Mouse (Mus musculus) retina, postnatal 1 day (tissue): ENCODE measurements around the gene Grin3a.
A peak's percentile ranks its signal among the peaks of the same experiment; 100 is the strongest.

ENCODE experiments used
- DNase-seq: peaks from one replicate; pipeline ENCODE4 v3.0.0-alpha.2; 2012

The Grin3a gene

DNA sequence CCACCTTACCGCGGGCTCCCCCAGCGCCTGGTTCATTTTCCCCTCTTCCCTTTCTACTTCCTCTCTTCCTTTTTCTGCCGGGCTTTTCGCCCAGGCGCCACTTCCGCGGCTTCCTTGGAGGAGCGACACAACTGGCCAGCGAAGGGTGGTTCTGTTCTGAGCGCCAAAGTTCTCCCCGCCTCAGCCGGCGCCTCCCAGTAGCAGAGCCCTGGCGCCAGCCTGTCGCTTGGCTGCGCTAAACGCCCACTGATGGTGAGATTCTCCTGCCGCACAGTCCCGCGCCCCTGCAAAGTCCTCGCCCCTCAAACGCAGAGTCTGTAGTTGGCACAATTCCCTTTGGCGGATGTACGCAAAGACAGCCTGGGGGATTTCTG lies at the start of gene Grin3a:
Gene Grin3a (minus strand): TSS at position 133 of the 374 bp plus-strand sequence.
- peak; percentile 61 for DNase-seq

DNA sequence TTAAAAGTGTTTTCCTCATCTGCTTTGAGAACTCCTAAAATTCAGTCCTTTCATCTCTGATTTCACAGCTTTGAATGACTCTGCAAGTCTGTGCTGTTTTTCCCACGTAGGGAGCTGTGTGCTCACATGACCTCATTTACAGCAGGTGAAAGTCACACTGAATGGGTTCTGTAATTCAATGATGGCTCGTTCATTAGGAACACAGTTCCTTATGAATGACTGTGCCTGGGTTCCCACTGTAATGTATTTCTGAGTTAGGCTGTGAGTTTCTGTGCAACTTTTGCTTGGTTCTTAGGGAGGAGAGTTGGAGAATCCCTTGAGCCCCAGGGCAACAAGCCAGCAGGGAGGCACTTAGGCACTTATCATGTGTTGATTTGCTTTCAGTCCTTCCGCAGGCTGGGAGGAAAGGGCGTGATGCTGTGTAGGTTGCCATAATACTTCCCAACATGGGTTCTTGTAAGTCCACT lies 46.3 kb upstream of the Grin3a start:
- peak; percentile 11 for DNase-seq

DNA sequence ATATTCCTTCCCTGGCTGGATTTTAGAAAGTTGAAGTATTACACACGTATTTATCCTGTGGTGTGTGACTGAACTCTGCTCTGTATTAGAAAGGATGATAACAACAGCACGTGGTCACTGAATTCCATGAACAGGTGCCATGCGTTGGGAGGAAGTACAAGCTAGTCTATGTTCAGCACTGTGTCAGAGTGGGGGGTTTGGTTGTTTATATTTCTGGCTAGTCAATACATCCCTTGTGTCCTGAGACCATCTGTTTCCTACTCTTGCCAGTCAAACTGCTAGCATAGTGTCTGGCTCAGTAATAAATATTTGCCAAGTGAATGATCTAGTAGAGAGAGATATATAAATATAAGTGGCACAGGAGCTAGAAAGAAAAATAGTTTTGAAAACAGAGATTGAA lies 31.5 kb upstream of the Grin3a start:
- no peak for DNase-seq

DNA sequence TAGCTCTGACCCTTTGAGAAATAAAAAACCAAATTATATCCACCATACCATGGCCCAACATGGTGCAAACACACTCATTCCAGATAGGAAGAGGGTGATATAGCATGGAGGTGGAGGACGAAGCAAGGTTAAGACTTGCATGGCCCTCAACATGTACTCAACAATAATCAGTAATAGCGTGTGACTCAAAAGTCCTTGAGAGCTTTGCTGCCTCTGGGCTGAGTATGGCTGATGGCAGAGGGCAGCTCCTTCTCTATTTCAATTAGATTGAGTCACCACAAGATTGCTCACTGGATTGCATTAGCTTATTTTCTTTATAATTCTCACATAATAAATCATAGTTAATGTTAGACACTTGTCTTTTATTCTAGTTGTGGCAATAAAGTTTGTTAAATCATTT lies 15.1 kb upstream of the Grin3a start:
- no peak for DNase-seq

DNA sequence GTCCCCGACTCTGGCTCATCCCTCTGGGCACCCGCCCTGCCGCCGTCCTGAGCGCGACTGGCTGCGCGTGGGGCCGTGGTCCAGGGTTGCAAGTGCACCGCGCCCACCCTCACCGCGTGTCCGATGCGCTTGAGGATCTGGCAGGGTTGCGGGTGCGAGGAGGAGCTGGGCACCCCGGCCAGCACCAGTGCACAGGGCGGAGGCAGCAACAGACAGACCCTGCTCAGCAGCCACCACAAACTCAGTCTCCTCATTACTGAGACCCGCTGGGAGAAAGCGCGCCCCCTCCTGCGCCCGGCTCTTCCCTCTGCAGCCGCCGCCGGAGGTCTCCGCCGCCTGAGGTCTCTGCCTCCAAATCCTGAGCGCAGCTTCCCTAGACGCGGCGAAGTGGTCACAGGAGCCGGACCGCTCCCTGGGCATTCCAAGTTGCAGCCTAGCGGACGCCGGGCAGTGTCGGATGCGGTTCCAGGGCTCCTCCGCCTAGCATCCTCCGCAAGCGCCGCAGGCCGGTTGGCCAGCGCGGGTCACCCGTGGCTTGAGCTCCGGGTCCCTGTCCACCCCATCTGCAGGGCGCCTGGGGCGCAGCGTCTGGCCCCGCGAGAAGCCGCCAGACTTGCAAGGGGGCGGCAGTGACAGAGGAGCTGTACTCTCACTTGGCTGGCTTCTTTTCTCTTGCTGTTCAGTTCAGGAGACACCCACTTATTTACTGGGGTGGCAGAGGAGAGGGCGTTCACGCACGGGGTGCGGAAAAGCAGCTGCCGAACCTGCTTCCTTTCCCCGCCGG lies 524 bp downstream of the Grin3a start:
- DNase-seq, result peak; percentile 34

DNA sequence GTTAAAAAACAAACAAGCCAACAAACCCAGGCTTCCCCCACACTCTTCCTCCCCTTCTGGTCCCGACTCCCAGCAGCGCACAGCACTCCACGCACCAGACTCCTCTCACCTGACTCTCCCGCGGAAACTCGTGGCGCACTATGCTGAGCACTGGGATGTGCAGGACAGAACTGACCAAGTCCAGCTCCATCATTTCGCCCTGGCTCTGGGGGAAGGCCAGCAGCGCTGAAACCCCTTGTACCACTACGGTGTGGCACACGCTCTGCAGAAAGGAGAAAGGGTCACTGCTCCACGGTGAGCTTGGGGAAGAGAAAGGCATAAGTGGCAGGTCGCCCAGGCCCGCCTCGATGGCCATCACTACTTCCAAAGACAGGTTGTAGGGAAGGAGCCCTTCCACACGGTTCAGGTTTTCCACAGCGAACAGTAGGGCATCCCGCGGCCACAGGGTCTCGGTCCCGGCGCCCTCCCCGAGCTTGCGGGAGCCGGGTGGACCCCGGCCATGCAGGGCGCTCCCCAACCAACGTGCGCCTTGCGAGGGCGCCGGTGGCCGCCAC lies 1.2 kb downstream of the Grin3a start:
- peak; percentile 11 for DNase-seq

DNA sequence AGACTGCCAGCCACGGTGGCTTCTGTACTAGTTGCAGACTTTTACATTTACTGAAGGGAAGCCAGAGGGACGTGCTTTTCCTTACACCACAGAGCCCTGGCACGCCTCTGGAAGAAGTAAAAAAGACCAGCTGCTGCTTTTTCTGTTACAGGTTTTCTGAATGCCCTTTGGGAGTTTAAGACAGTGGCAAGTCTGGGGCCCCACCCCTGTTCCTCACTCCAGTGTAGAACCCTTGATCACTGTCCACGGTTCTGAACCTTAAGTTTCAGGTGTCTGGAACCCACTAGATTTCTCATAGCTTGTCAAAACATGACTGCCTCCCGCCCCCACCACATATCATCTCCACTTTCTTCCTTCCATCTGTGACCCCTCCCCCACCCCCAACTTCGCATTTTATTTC lies 1.8 kb downstream of the Grin3a start:
- DNase-seq, result no peak

DNA sequence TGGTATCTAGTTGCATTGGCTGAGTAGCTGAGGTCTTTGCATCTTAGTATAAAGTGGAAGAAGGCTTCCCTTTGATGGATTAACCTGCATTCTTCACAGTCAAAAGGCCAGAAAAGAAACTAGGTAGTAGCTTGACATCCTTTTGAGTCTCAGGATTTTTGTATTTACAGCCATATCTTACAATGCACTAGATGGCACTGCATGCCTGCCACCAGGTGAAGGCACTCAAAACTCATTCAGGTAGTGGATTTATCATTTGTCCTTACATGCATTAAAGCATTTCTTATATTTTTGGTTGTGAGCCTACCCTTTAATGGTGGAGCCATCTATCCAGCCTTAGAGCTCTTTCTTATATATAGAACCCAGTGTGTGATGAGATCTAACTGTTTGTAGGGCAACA lies 13.5 kb downstream of the Grin3a start:
- DNase-seq, result no peak

DNA sequence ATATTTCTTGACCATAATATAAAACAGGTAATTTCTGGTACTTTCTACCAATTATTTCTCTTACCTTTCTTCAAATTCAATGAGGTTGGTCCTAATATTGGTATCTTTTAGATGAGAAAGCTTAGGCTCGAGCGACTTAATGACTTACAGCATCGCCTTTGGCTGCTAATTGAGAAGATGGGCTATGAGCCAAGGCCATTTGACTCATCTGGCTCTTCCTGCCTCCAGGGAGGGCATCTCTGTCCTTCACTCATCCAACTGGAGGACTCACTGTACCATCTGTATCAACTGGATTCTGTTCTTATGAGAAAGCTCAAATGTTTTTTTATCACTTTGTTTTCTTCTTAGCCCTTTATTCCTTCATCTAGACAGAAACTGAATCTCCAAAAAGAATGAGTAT lies 31.7 kb downstream of the Grin3a start:
- DNase-seq, result no peak

DNA sequence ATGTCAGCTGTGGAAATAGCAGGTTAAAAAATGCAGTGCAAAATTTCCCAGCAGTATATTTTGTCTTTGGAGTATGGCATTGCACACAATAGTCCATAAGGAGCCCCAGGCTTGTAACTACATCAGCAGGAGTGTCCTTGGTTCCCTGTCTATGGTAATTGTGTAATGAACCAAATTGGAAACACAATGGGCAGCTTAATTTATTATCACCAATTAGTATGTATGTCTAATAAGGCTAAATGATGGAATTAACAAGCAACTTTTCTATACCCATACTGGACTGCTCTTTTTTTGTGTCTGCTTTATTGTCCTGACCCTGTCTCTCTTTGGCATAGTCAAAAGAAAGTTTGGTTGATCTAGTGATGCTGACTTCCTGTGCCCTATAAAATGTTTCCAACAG lies 38.8 kb downstream of the Grin3a start:
- DNase-seq, result peak; percentile 88

DNA sequence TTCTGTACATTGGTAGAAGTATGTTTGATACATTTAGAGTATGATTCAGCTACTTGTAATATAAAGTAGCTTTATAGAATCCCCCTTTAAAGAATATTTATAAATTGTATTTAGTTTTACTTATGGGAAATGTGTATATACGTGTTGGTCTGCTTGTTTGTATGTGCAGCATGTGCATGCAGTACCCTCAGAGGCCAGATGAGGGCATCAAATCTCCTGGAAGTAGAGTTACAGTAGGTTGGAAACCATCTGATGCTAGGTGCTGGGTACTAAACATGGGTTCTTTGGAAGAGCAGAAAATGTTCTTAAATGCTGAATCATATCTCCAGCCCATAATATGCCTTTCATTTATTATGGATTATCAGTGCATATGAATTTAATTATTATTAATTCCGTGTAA lies 46.2 kb downstream of the Grin3a start:
- no peak for DNase-seq

DNA sequence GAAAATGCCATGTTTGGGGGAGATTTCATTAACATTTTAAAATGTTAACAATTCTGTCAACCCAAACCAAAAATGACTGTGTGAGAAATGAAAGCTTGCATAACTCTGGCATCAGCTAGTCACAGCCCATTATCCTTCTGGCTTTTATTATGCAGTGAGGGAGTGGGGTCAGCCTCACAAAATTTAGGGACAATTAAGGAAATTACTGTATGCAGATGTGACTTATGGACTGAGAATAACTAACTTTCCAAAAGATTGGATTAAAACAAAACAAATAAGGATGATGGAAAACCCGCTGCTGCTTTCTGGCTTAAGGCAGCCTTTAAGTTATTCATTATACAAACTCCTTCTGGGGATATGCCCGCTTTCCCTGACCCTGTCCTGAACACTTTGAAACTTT lies 56.6 kb downstream of the Grin3a start:
- DNase-seq, result no peak

DNA sequence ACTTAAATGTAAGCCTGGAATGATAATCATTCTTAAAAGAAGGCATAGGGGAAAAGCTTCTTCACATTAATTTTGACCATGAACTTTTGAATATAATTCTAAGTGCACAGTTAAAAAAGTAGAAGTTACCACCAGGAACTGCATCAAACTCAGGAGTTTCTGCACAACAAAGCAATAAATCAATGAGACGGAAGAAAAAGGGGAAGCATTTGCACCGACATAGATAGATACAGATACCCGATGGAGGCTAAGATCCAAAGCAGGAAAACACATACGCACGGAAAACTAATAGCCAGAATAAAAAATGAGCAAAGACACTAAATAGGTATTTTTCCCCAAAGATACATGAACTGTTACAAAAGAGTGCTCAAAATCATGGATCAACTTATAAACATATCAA lies 102.7 kb downstream of the Grin3a start:
- DNase-seq, result no peak

DNA sequence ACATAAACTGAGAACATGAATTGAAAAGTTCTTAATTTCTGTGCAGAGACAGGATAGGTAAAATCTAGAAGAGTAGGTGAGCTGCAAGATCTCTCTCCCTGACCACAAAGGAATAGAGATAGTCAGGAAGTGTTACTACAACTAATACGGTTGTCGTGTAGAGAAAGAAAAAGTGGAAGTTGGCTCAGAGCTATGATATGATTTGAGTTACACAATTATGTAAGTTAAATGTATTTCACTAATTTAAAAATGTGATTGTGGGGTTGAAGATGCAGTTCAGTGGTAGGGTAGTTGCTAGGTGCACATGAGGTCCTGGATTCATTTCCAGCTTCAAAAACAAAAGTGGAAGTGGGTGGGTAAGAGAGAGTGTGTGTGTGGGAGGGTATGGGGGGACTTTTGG lies 103.6 kb downstream of the Grin3a start:
- no peak for DNase-seq

DNA sequence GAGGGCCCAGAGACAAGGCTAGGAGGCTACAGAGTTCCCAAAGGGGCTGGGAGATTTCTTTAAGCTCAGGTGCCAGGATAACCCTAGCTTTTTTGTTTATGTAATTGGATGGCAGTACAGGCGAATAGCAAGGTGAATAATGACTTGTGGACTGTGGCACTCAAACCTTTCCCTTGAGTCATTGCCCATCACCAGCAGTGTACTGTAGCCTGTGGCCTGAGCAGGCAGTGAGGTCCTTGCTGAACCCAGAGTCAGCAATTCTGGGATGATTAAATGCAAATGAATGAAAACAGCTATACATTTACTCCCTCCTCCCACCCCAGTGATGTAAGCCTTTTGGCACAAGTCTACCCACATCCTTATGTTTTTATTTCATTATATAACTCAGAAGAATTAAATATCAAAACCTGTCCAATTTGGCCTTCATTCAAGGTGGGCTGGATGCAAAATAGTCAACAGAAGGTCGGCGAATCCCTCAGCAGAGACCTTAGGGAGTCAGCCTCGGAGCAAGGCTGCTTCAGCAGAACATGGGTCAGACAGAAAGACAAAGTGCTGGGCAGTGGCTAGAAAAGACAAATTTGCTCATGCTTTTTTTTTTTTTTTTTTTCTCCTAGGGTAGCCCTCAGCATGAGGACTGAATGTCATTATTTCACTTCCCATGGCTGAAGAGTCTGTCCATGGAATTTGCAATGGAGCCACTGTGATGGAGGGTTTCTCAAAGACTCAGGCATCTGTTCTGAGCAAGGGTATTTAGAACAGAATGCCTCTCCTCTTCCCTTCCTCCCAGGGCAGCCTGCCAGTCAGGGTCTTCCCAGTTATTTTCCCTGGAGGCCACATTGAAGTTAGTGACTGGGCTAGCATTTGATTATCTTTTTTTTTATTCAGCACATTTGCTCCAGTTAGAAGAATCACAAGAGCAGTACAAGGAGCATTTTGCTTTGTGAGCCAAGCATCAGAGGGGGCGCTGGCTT lies 104.5 kb downstream of the Grin3a start:
- no peak for DNase-seq

DNA sequence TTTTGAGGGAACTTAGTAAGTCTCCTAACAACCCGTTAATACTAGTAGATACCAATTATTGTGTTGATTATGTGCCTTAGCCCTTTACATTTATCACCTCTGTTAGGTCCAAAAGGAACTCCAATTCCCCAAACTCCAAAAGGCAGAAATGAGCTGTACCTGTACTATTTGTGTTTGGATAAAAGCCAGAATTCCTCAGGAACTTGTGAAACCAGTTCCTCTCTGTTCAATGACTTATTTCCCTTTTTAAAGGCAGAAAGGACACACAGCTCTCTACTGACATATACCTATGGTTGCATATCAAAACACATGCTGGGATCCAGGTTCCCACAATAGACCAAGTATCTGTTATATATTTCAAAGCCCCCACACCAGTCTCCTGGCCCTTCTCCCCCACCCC lies 106.0 kb downstream of the Grin3a start:
- no peak for DNase-seq

DNA sequence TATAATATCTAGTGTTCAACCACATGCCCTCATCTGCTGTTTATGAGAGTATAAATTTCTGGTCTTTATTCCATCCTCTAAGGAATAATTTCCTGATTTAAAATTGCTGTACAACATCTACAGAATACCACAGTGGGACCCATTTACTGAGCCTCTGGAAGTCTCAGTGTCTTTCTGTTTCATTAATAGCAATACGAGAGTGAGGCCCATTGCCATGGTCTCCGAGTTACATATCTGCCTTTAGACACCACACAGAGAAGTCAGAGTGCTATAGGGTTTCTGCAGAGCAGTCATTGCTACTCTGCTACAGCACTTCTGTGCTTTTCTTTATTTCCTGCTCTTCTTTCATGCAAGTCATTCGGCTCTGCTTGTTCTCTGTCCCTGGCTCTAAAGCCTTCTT lies 116.2 kb downstream of the Grin3a start:
- no peak for DNase-seq

DNA sequence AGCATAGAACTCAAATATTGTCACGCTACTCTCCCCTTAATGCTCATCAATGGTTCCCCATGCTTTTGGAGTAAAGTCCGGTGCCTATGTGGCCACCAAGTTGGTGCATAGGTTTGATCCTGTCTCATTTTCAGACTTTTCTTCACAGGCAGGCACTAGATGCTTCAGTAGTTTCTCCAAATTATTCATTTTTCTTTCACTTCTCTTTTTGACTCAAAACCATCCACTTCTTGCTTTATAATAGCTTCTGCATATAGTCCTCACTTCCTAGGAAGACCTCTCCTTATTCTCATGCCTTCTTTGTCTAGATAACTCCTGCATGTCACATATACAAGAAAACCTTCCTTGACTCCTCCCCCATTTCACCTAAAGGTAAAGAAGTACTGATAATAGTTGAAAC lies 121.6 kb downstream of the Grin3a start:
- no peak for DNase-seq

DNA sequence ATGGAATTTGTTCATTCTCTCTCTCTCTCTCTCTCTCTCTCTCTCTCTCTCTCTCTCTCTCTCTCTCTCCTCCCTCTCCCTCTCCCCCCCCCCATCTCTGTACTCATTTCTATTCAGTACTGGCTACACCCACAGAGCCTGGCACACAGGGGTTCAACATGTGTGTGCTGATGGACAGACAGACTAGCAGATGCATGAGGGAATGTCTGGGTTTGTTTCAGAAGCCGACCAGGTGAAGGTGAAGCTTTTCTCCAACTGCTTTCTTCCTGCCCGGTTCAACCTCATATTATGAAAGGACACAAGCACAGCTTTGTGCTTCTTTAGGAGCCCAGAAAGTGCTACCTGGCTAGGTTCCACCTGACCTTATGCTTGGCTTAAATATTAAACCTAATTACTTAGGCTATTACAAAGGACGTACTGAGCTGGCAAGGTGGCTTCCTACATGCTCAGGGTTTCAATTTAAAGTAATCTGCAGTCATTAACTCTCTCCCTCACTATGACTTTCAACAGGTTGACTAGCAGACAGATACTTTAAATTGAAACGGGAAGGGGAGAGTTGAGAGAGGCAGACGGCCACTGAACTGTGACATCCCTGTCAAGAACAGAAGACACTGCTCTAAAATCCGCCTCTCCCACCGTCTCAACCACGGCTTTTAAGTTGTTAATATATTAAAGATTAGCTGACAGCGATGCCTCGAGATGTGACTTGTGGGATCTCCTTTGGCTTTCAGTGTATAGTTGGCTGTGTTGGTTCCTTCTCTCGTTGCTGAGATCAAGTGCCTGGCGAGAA lies 153.9 kb downstream of the Grin3a start:
- DNase-seq, result no peak

DNA sequence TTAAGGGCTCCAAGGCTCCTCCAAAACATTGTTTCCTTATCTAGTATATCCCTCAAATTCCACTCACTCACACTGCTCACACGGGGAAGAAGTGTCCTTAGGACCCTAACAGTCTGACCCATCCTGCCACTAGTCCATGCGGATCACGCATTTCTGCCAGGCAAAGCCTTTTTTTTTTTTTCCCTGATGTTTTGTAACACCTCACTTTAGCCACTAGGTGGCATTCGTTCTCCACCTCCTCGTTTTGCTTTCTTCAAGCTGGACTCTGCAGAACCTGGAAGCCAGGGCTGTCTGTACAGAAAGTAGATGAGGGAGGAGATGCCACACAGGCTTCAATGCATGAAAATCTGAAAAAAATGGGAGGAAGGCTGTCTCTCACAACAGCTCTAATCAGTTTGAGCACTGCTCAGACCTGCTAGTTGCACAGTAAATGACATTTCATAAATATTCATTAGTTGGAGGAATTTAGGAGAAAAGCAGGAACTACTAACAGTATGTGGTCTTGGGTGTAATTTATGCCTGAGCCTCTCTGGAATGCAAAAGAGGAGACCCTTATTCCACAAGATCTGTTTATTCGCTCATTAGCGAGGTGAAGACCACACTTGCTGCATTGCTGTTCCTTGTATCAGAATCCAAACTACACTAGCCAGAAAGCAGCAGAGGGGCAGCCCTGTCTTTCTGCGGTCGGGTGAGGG lies 156.8 kb downstream of the Grin3a start:
- peak; percentile 84 for DNase-seq

DNA sequence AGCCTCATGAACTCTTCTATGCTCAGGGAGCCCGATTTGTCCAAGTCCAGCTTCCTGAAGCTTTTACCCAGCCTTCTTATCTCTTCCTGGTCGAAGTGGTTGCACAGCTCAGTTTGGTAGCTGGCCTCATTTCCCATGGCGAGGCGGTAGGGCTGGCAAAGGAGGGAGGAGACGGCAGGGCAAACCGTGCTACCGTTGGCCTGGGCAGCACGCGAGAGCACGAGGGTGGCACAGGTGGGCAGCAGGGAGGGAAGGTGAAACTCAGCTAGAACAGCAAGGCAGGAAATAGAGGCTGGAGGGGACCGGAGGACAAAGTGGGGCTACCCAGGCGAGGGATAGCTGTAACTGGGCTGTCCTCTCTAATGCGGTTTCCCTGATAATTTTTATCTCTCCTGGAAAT lies 163.7 kb downstream of the Grin3a start, which contains the start of gene Ppp3r2:
Gene Ppp3r2 (minus strand): TSS at position 213 of the 400 bp plus-strand sequence.
- no peak for DNase-seq
